Mouse (Mus musculus) monocyte, adult 5-6 weeks (primary cell): Measurements from ENCODE around the gene Pmm2. TPM values are rescaled to one million over a fixed set of nuclear protein-coding genes. Genes with fewer than 3 reads are reported as not detected.
A peak's percentile ranks its signal among the peaks of the same experiment; 100 is the strongest.

Source experiments
- ATAC-seq: fragments of 153-309, 156-312 bp; replicated peaks from 2 replicates; pipeline ENCODE4 v1.8.0; 2017; ENCODE audit warnings: mild to moderate bottlenecking; ENCODE audit not compliant: low TSS enrichment, insufficient number of reproducible peaks, severe bottlenecking, poor library complexity, low FRiP score
- total RNA-seq: library from RNA; stranded (forward); fragments of 200-1000, 200-491, 200-594 nt; gene quantifications from 3 replicates; pipeline ENCODE4 v1.2.3, GENCODE M21; 2017

The Pmm2 gene
- total RNA-seq, 1 experiment from 2014 or later = 54.1 TPM

DNA sequence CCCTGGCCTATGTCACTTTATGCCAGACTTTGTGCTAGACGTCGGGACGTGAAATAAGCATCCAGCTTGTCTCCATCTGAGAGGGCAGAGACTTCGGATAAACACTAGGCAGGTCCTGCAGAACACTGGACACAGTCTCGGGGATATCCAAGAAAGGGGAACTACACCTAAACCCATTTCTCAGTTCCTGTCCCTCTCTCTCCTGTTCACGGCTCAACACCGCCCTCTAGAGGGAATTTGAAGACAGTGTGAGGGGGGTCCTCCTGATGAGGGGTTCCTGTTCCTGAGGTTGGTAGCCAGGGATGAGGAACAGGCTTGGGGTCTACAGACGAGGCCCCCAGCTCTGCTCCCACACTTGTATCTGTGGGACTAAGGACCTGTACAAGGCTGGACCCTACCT is 36.7 kb downstream of the Pmm2 start:
- peak; percentile 56 for ATAC-seq

- no peak for ATAC-seq
These were observed 38.1 kb downstream of the Pmm2 start for GRCm38 (mm10) chr16:8675559-8675958.

DNA sequence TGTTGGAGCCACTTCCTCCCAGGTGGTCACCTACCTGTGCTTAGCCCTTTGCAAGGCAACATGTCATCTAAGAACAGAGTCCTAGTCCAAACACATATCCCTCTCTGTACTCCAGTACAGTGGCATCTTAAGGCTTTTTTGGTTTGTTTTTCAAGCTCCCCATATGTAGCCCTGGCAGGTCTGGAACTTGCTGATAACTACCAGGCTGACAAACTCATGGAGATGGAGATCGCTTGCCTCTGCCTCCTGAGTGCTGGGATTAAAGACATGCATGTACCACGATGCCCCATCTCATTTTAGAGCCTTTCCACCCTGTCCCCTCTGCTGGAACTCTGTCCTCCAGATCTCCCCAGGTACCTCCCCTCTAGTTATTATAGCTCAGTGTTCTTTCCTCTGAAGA is 38.8 kb downstream of the Pmm2 start:
- ATAC-seq = no peak

DNA sequence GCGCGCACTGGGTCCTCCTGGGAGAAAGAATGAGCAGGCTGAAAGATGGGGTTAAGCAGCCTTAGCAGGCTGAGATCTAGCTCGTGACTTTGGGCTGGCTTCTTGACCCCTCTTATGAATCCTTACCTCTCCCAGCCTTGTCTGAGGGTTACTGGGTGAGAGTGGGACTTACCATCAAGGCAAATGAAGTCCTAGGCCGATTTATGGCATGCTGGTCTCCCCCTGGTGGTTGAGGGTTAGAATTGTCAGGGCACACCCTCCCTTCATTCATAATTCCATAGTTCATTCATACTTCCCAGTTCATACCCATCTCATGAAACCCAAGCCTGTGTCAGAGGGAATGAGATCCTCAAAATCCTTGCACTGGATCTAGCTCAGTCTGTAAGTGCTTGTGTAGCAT is 39.3 kb downstream of the Pmm2 start:
- ATAC-seq = no peak

GRCm38 (mm10) chr16:8678035-8678434 is 40.6 kb downstream of the Pmm2 start:
- ATAC-seq = no peak

DNA sequence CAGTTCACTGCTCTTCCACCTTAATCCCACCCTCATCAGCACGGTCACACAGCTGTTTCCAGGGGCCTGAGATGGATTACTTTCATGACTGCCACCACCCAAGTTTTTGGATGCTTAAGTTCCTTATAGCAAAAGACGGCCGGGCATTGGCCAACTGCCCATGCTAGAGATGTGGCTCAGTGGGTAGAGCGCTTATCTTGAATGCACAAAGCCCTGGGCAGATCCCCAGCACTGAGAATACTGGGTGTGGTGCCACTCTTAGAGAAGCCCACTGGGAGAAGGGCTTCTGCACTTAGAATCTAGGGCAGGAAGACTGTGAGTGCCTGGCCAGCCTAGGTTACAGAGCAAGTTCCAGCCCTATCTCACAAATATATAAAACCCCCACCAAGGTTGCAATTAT is 41.2 kb downstream of the Pmm2 start:
- no peak for ATAC-seq

- ATAC-seq = no peak
These were observed 42.3 kb downstream of the Pmm2 start for GRCm38 (mm10) chr16:8679780-8680179.

- ATAC-seq = no peak
These were observed 43.0 kb downstream of the Pmm2 start, which contains the start of gene Gm5767 for GRCm38 (mm10) chr16:8680470-8680869. Gm5767 (plus strand) TSS chr16:8680770.

DNA sequence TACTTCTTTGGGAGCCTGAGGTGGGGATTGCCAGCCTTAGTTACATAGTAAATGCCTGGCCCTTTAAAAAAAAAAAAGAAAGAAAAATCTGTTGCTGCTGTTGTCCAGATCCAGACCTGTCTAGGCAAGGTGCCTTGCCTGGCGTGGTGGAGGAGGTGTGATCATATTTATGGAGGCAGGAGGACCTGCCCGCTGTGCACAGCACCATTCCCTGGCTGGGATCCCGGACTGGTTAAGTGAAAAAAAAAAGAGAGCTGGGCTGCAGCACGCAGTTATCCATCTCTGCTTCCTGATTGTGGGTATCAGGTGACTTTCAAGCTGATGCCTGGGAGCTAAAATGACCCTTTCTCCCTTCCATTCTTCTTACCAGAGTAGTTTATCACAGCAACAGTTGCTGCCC is 47.6 kb downstream of the Pmm2 start:
- no peak for ATAC-seq

GRCm38 (mm10) chr16:8686121-8686870 is 48.8 kb downstream of the Pmm2 start:
- peak; percentile 62 for ATAC-seq

DNA sequence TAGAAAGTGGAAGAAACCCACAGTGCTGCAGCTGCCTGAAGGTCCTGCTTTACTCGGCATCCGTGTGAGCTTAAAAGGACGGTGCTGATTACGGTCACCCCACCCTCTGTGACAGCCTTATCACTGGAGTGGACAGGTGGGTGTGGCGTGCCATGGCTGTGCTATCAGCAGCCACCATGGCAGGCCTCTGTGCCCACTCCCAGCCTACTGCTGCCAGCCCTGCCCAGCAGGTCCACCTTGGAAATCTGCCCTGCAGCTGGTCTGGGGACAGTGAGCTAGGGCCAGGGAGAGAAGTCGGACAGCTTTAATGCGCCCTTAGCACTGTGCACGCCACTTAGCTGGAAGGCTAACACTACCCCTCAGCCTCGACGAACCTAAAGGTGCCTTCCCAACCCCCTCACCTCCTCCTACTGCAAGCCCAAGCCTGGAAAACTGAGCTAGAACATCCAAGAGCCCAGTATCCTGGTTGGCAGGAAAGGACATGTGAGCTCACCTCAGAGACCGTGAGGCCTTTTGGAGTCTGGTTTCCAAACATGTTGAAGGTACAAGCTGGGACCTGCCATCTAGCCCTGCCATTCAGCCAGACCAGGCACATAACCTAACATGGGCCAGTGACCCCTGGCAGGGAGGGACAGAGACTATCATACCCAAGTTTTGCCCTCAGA is 49.5 kb downstream of the Pmm2 start:
- ATAC-seq = no peak

GRCm38 (mm10) chr16:8687559-8688112 is 50.2 kb downstream of the Pmm2 start:
- no peak for ATAC-seq

- no peak for ATAC-seq
These were observed 52.6 kb downstream of the Pmm2 start for GRCm38 (mm10) chr16:8689979-8690656.

- no peak for ATAC-seq
These were observed 53.7 kb downstream of the Pmm2 start for GRCm38 (mm10) chr16:8691206-8691605.

- ATAC-seq = no peak
These were observed 62.1 kb downstream of the Pmm2 start for GRCm38 (mm10) chr16:8699556-8699955.

GRCm38 (mm10) chr16:8700586-8700985 is 63.1 kb downstream of the Pmm2 start:
- ATAC-seq = no peak

DNA sequence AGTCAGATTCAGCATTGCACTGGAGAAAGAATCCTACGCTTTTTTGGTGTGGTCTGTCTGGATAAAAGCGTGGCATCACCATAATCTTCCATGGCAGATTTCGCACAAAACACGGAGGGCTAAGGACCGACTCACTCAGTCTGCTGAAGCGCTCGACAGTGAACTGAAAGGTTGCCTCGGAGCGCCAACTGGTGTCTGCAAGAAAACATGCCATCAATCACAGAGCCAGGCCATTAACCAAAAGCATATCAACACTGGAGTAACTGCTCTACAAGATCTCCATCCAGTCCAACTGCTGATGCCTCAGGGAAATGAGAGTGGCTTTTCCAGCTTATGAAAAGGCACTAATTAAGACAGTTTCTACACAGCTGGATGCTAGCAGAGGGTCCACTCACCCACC is 74.5 kb downstream of the Pmm2 start:
- ATAC-seq = no peak
